Mouse (Mus musculus): ENCODE measurements at regions not wholly inside any gene's neighbourhood (a gene's known extent, or its start where the extent isn't known, plus 50 kb on each side); places are given as distances from the start of the nearest gene placed in this dataset.

GRCm38 (mm10) chr9:86961663-86962062 is 53.7 kb upstream of the Ripply2 start:
- Histone ChIP-seq H3K27me3 (replicated peaks) (no peaks in the 10 kb centered on the region), H3K27ac (replicated peaks) (no peak overlapping the region), H3K4me1 (no peaks in the 10 kb centered on the region), H3K4me3 (replicated peaks) (no peak overlapping the region), H3K36me3 (no peaks in the 10 kb centered on the region), H3K4me2 (no peak overlapping the region), H3K9ac (replicated peaks) (no peak overlapping the region), H3K9me3 (replicated peaks) (no peaks in the 10 kb centered on the region)
- ATAC-seq (ENCODE audit: low FRiP score): no peak
- WGBS: 83% methylated on average over 3 of the region's 3 CpGs

GRCm38 (mm10) chr9:86957076-86957475 is 58.3 kb upstream of the Ripply2 start:
- Histone ChIP-seq H3K36me3 (no peaks in the 10 kb centered on the region), H3K4me2 (no peak overlapping the region), H3K4me3 (replicated peaks) (no peak overlapping the region), H3K9me3 (replicated peaks) (no peaks in the 10 kb centered on the region), H3K9ac (replicated peaks) (no peak overlapping the region), H3K27me3 (replicated peaks) (no peaks in the 10 kb centered on the region), H3K27ac (replicated peaks) (no peak overlapping the region), H3K4me1 (0 out of 2 replicates have a peak, but pooled peaks cover 4% of the 10 kb centered on the region)
- 84% methylated on average over 1 of the region's 1 CpGs for WGBS
- ATAC-seq (ENCODE audit: low FRiP score): no peak

- no peak overlapping the region for H3K27ac ChIP-seq (replicated peaks)
- 89% methylated on average over 3 of the region's 3 CpGs for WGBS
- no peak for ATAC-seq (ENCODE audit: low FRiP score)
- H3K4me1 ChIP-seq: 0 out of 2 replicates have a peak, but pooled peaks cover 5% of the 10 kb centered on the region
- no peak overlapping the region for H3K9ac ChIP-seq (replicated peaks)
- no peaks in the 10 kb centered on the region for H3K27me3 ChIP-seq (replicated peaks)
- H3K4me3 ChIP-seq (replicated peaks): no peak overlapping the region
- H3K9me3 ChIP-seq (replicated peaks): no peaks in the 10 kb centered on the region
- no peak overlapping the region for H3K4me2 ChIP-seq
- no peaks in the 10 kb centered on the region for H3K36me3 ChIP-seq
Measured at GRCm38 (mm10) chr9:86955720-86956119, 59.6 kb upstream of the Ripply2 start.

GRCm38 (mm10) chr9:86951958-86952509 is 63.3 kb upstream of the Ripply2 start:
- Histone ChIP-seq H3K27ac (replicated peaks) (no peak overlapping the region), H3K4me2 (no peak overlapping the region)
- 53% methylated on average over 11 of the region's 11 CpGs for WGBS

GRCm38 (mm10) chr9:86949885-86950284 is 65.5 kb upstream of the Ripply2 start:
- 6% methylated on average over 1 of the region's 1 CpGs for WGBS
- no peaks in the 10 kb centered on the region for H3K9me3 ChIP-seq (replicated peaks)
- 0 out of 2 replicates have a peak, but pooled peaks cover 5% of the 10 kb centered on the region for H3K4me1 ChIP-seq
- no peaks in the 10 kb centered on the region for H3K36me3 ChIP-seq
- no peak overlapping the region for H3K27ac ChIP-seq (replicated peaks)
- ATAC-seq (ENCODE audit: low FRiP score): peak; percentile 31; the same call in 1 of the 2 replicates
- no peaks in the 10 kb centered on the region for H3K27me3 ChIP-seq (replicated peaks)
- H3K4me3 ChIP-seq (replicated peaks): no peak overlapping the region
- no peak overlapping the region for H3K9ac ChIP-seq (replicated peaks)
- H3K4me2 ChIP-seq: no peak overlapping the region

More at GRCm38 (mm10) chr9:86951958-86952509, 63.3 kb upstream of the Ripply2 start:
- Histone ChIP-seq H3K36me3 (no peaks in the 10 kb centered on the region), H3K27me3 (replicated peaks) (no peaks in the 10 kb centered on the region), H3K4me3 (replicated peaks) (no peak overlapping the region), H3K4me1 (0 out of 2 replicates have a peak, but pooled peaks cover 5% of the 10 kb centered on the region), H3K9me3 (replicated peaks) (no peaks in the 10 kb centered on the region), H3K9ac (replicated peaks) (no peak overlapping the region)
- peak; percentile 59; the same call in 1 of the 2 replicates for ATAC-seq (ENCODE audit: low FRiP score)

- H3K27ac ChIP-seq (replicated peaks): no peak overlapping the region
- no peak overlapping the region for H3K4me3 ChIP-seq (replicated peaks)
- WGBS: 79% methylated on average over 3 of the region's 3 CpGs
- ATAC-seq (ENCODE audit: low FRiP score): no peak
- no peaks in the 10 kb centered on the region for H3K27me3 ChIP-seq (replicated peaks)
- H3K36me3 ChIP-seq: no peaks in the 10 kb centered on the region
- H3K4me2 ChIP-seq: no peak overlapping the region
- H3K4me1 ChIP-seq: no peaks in the 10 kb centered on the region
- H3K9ac ChIP-seq (replicated peaks): no peak overlapping the region
- H3K9me3 ChIP-seq (replicated peaks): no peaks in the 10 kb centered on the region
Measured at GRCm38 (mm10) chr9:86931196-86931595, 50.7 kb upstream of the Snap91 start.
